Mouse (Mus musculus) layer of hippocampus, postnatal 36 days (tissue): Measurements from ENCODE around the gene Jmjd7. TPM values are rescaled to one million over a fixed set of nuclear protein-coding genes. Genes with fewer than 3 reads are reported as not detected.

Experiments
- DNase-seq, 2 experiments: peaks; one replicate each; pipeline ENCODE4 v3.0.0; 2022
- microRNA-seq, 2 experiments: library from miRNA; unstranded; fragments of <30 nt; microRNA quantifications; one replicate each; pipeline ENCODE4 v1.2.0; 2021
- total RNA-seq, 2 experiments: library from RNA; stranded (reverse); gene quantifications; 2 replicates each; pipeline ENCODE4 v1.2.3; 2021

The Jmjd7 gene
- total RNA-seq, 2 experiments from 2014 or later: 4.6 to 6.1 TPM

- no peak for DNase-seq
Measured at GRCm38 (mm10) chr2:120060651-120061050, 33.4 kb downstream of the Jmjd7 start.

DNA sequence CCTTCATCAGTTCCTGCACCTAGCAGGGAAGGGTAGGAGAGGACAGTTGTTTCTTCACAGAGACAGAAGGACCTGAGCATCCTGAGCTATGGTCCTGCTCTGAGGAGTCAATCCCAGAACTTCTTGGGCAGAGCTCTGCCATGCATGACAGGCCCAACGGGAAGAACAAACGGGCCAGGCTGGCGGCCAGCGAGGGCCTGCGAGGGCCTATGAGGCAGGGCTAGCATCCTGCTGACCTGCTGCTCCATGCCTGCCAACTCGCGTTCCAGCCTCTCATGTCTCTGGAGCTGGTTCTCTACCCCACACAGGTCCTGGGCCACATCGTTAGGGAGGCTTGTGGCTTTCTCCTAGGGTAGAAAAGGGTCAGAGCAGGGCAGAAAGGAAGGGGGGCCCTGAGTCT is 35.0 kb downstream of the Jmjd7 start:
- no peak for DNase-seq

DNA sequence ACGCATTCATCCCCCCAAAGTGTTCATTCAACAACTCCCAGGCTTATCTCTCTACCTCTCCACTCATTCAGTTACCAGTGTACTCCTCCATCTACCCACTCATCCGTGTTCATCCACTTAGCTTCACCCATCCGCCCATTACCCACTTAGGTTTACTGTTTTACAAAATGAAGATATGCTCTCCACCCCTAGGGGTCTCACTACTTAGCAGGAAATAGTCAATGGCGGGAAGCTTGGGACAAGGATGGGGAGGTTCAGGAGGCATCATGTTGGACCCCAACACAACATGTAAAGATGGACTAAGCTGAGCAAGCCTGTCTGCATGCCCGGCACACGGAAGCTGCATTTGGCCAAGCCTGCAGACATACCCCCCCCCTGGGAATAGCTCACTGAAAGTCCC is 37.4 kb downstream of the Jmjd7 start:
- DNase-seq: no peak

GRCm38 (mm10) chr2:120065243-120065642 is 38.0 kb downstream of the Jmjd7 start:
- DNase-seq: peak; percentile 24 to 37

- no peak for DNase-seq
Measured at GRCm38 (mm10) chr2:120066224-120066623, 38.9 kb downstream of the Jmjd7 start.

DNA sequence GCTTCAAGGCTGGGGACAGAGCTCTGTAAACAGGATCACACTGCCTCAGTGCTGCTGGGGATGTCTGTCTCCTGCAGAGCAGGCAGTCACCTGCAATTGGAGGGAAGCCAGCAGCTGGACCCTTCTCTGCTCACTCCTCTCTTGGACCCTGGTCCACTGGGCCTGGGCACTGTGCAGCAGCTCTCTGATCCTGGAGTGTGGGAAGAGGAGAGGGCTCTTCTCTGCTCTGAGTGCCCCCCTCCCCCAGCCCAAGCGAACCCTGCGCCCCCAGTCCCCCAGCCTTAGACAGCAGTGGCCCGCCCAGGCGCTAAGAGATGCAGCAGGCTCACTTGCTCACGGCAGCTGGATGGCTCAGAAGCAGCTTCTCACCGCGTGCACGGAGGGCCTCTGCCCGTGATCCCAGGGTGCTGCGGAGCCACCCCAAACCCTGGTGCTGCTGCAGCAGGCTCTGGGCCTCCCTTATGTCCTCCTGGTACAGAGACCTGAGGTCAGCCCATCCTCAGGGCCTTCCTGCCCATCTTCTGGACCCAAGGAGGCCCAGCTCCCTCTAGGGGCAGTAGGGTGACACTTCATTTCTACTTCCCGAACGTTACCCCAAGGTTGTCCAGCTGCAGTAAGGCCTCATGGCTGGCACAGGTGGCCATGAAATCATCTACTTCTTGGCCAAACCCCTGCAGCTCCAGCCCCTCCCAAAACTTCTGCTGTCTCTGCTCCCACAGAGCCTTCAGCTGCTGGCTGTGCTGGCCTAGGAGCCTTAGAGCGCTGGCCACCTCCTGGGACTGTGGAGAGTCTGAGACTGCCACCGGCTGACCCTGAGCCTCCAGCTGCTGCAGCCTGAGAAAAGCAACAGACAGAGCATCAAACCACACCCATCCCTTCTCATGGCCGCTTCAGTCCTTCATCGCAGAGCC is 41.5 kb downstream of the Jmjd7 start:
- no peak for DNase-seq

GRCm38 (mm10) chr2:120069466-120069990 is 42.2 kb downstream of the Jmjd7 start:
- peak; percentile 70 to 72 for DNase-seq

DNA sequence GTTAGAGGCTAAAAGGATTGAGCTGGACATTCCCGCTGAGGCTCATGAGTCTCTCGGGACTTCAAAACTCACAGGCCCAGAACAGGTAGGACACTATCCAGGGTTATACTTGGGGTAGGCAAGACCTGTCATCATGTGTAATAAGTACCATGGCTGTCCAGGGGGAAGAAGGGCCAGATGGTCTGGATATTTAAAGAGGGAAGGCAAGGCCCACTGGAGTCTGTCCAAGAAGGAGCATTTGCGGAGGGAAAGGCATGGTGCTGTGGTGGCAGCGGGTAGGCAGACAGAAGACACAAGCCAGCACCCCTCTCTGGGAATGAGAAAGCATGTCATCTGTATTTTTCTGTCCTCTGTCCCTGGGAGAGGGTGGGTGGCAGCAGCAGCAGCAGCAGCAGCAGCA is 46.8 kb downstream of the Jmjd7 start:
- DNase-seq: no peak

DNA sequence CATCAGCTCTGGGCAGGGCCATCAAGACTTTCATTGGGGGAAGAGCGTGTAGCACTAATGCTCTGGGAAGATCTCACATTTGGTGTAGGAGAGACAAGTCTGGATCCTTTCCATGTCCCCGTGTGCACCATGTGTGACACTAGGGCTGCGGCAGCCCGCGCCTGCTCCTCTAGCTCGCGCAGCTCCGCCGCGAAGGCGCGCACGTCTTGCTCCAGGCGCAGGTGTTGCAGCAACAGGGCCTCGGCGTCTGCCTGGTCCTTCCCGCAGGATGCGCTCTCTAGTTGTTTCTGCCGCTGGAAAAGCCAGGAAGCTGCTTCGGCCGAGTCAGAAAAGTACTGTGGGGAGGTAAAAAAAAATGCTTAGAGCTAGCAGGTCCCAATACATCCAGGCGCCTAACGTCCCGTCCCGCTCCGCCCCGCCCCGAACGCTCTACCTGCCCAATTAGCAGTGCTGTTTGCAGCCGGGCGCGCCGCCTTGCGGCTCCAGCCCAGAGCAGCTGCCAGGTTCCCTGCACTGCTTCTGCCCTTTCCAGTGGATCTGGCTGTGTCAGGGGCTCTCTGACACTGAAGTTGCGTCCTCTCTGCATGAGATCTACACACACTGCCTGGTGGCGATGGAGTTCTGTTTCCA is 48.9 kb downstream of the Jmjd7 start:
- DNase-seq: no peak

Small RNAs within 50 kb of the gene (microRNA-seq; reads per million reads assigned to microRNA genes)
- 0 to 0.21 reads per million in 2 experiments for gene Mir7665

Other genes starting within 250 kb of the Jmjd7 start
- gene Rpap1, start 239.9 kb upstream of the Jmjd7 start, total RNA-seq: 10 to 100 TPM; 15.1 to 18.3 TPM
- gene Tyro3, start 229.8 kb upstream of the Jmjd7 start, total RNA-seq: 10 to 100 TPM; 73.1 to 85.1 TPM
- gene Mga, start 130.3 kb upstream of the Jmjd7 start, total RNA-seq: 10 to 100 TPM; 65.6 to 80.5 TPM
- gene Mapkbp1, start 54.8 kb upstream of the Jmjd7 start, total RNA-seq: 10 to 100 TPM; 40.7 to 48.2 TPM
- 1 to 10 TPM; 2.0 to 2.8 TPM for gene Gm28042, start within 50 bp of the Jmjd7 start, total RNA-seq
- gene Pla2g4b, start 5.9 kb downstream of the Jmjd7 start, total RNA-seq: 1 to 10 TPM; 5.7 to 6.8 TPM
- 1 to 10 TPM; 7.6 to 7.7 TPM for gene Ehd4, start 127.1 kb downstream of the Jmjd7 start, total RNA-seq
- 10 to 100 TPM; 10.2 to 10.3 TPM for gene Pla2g4e, start 217.9 kb downstream of the Jmjd7 start, total RNA-seq